Mouse (Mus musculus) forebrain, postnatal 0 days (tissue): ENCODE results near the gene Tmem164. TPM values are rescaled to one million over a fixed set of nuclear protein-coding genes. Genes with fewer than 3 reads are reported as not detected.

ENCODE experiments used
- ATAC-seq: fragments of 200-750 bp; cut with Nextera tagmentation; 2 replicates; pipeline ENCODE4 v1.8.0; 2017; ENCODE audit warnings: mild to moderate bottlenecking, moderate library complexity
- DNase-seq: peaks from one replicate; pipeline ENCODE4 v3.0.0-alpha.2; 2015
- H3K27ac ChIP-seq: fragments of 300-500 bp; sonication (generic); 2 replicates; pipeline ENCODE4 v1.5.1; 2014; ENCODE audit warnings: low read depth, mild to moderate bottlenecking, antibody characterized with exemption, low read length, moderate library complexity, mixed read lengths
- H3K27me3 ChIP-seq: fragments of 300-500 bp; sonication (generic); 2 replicates; pipeline ENCODE4 v1.6.1; 2014; ENCODE audit warnings: mild to moderate bottlenecking, low read length, mixed read lengths; ENCODE audit not compliant: insufficient read depth
- H3K36me3 ChIP-seq: fragments of 300-500 bp; sonication (generic); 2 replicates; pipeline ENCODE4 v1.6.1; 2014; ENCODE audit warnings: mild to moderate bottlenecking, moderate library complexity; ENCODE audit not compliant: insufficient read depth
- H3K4me1 ChIP-seq: fragments of 300-500 bp; sonication (generic); 2 replicates; pipeline ENCODE4 v1.6.1; 2014; ENCODE audit warnings: antibody characterized with exemption; ENCODE audit not compliant: insufficient read depth
- H3K4me2 ChIP-seq: fragments of 300-500 bp; sonication (generic); 2 replicates; pipeline ENCODE4 v1.6.1; 2014; ENCODE audit warnings: low read depth, mild to moderate bottlenecking, moderate library complexity
- H3K4me3 ChIP-seq: fragments of 300-500 bp; sonication (generic); 2 replicates; pipeline ENCODE4 v1.5.1; 2014; ENCODE audit warnings: low read depth, low read length, mixed read lengths
- H3K9ac ChIP-seq: fragments of 300-500 bp; sonication (generic); 2 replicates; pipeline ENCODE4 v1.6.1; 2014; ENCODE audit warnings: mild to moderate bottlenecking
- H3K9me3 ChIP-seq: fragments of 300-500 bp; sonication (generic); 2 replicates; pipeline ENCODE4 v1.6.1; 2016; ENCODE audit warnings: low read length
- CTCF ChIP-seq: sonication (generic); IDR thresholded peaks from 2 replicates; pipeline ENCODE4 v1.5.1; 2016; ENCODE audit warnings: antibody characterized with exemption, control low read depth, low read depth
- WGBS: fragments of 180-500 bp; shearing (Covaris S2); extraction: QIAGEN DNeasy Blood & Tissue Kit; methylation state at CpG from one replicate; pipeline ENCODE4 v1.1.7; 2014; 5-methylcytosine and 5-hydroxymethylcytosine counted together
- polyA plus RNA-seq: library from polyadenylated mRNA; unstranded; fragments of >200 nt; fragmentation: Nextera tagmentation; extraction: Ambion mirVana; gene quantifications from 2 replicates; pipeline ENCODE4 v1.2.1, GENCODE M21; 2015
- total RNA-seq: library from RNA; depleted of rRNA; stranded (reverse); fragments of >200 nt; gene quantifications from 2 replicates; pipeline ENCODE4 v1.2.3, GENCODE M21; 2014

Gene Tmem164
- total and polyA plus RNA-seq, 2 experiments from 2014 or later: 17.2 to 33.9 TPM

GRCm38 (mm10) chrX:142725571-142725970 is 44.4 kb downstream of the Tmem164 start:
- Histone ChIP-seq H3K4me2 (no peak overlapping the region), H3K27me3 (no peaks in the 10 kb centered on the region), H3K9me3 (no peaks in the 10 kb centered on the region), H3K9ac (no peak overlapping the region), H3K36me3 (no peaks in the 10 kb centered on the region), H3K4me3 (no peak overlapping the region), H3K4me1 (peaks cover 4% of the 10 kb centered on the region; the same call in 1 of the 2 replicates), H3K27ac (no peak overlapping the region)
- DNase-seq (no peak), ATAC-seq (no peak)
- no peak for TF ChIP-seq CTCF
- WGBS: 70% methylated on average over 2 of the region's 2 CpGs

GRCm38 (mm10) chrX:142726311-142726710 is 45.1 kb downstream of the Tmem164 start:
- no peak for ATAC-seq
- Histone ChIP-seq H3K27ac (no peak overlapping the region), H3K4me1 (peaks cover 4% of the 10 kb centered on the region; the same call in 1 of the 2 replicates), H3K9me3 (no peaks in the 10 kb centered on the region), H3K9ac (no peak overlapping the region), H3K27me3 (no peaks in the 10 kb centered on the region), H3K36me3 (no peaks in the 10 kb centered on the region), H3K4me2 (no peak overlapping the region), H3K4me3 (no peak overlapping the region)
- TF ChIP-seq CTCF: no peak
- no peak for DNase-seq
- 56% methylated on average over 2 of the region's 2 CpGs for WGBS

DNA sequence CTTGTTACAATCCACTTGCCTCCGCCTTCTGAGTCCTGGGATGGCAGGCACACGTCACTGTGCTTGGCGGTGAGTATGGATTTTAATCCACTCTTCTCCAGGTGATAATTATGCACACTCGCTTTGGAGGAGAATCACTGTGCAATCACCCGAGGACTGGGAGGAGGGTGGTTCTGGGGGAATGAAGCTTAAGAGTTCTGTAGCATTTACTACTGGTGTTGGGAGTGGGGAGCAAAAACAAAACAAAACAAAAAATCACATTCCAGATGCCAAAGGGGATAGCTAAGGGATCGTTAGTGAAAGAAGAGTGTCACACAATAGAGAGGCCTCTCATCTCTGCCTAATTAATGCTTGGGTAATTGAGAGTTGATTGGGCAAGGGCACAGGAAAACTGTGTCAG is 46.6 kb downstream of the Tmem164 start:
- no peak for DNase-seq
- no peaks in the 10 kb centered on the region for H3K36me3 ChIP-seq
- WGBS: 47% methylated on average over 6 of the region's 6 CpGs
- no peak overlapping the region for H3K9ac ChIP-seq
- peaks cover 4% of the 10 kb centered on the region; the same call in 1 of the 2 replicates for H3K4me1 ChIP-seq
- no peak for ATAC-seq
- H3K4me2 ChIP-seq: no peak overlapping the region
- H3K27ac ChIP-seq: no peak overlapping the region
- H3K27me3 ChIP-seq: no peaks in the 10 kb centered on the region
- no peak for TF ChIP-seq CTCF
- no peaks in the 10 kb centered on the region for H3K9me3 ChIP-seq
- H3K4me3 ChIP-seq: no peak overlapping the region

DNA sequence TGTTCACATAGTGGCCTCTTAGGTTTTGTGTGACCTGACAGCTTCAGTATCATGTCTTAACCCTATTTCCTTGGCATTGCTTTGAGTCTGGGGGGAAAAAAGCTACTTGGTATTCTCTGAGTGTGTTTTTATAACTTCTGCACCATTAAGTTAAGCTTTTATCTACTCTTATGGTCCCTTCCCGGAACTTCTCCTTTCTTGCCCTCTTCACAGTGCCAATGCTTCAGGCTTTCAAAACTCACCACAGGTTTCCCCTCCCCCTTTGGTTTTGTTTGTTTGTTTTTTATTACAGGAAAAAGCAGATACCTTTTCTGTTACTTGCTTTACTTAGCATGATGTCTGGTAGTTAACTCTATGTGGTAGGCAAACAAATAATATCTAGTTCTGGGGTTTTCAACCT is 47.8 kb downstream of the Tmem164 start:
- Histone ChIP-seq H3K36me3 (no peaks in the 10 kb centered on the region), H3K4me3 (no peak overlapping the region), H3K4me1 (peaks cover 4% of the 10 kb centered on the region; the same call in 1 of the 2 replicates), H3K9ac (no peak overlapping the region), H3K4me2 (no peak overlapping the region), H3K27me3 (no peaks in the 10 kb centered on the region), H3K27ac (no peak overlapping the region), H3K9me3 (no peaks in the 10 kb centered on the region)
- 63% methylated on average over 1 of the region's 1 CpGs for WGBS
- no peak for TF ChIP-seq CTCF
- DNase-seq: no peak
- no peak for ATAC-seq

DNA sequence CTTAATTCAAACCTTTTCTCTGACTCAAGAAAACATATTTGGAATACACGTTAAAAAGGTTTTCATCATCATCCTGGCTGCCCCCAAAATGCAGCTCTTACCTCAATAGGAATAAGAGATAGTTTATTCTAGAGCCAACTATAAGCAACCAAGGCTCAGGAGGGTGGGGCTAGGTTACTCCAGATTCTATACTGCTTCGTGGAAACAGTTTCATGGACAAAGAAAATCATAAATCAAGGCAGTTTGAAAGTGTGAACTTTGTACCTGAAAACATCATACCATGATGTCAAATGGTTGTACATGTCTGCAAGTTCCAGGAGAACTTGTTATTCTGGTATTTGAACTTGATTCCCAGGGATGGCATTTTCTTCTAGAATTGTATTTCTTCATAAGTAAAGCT is 48.3 kb downstream of the Tmem164 start:
- H3K4me1 ChIP-seq: peaks cover 4% of the 10 kb centered on the region; the same call in 1 of the 2 replicates
- H3K4me2 ChIP-seq: no peak overlapping the region
- H3K9me3 ChIP-seq: no peaks in the 10 kb centered on the region
- H3K27ac ChIP-seq: no peak overlapping the region
- TF ChIP-seq CTCF: no peak
- DNase-seq (no peak), ATAC-seq (no peak)
- H3K27me3 ChIP-seq: no peaks in the 10 kb centered on the region
- 68% methylated on average over 2 of the region's 2 CpGs for WGBS
- no peak overlapping the region for H3K4me3 ChIP-seq
- no peaks in the 10 kb centered on the region for H3K36me3 ChIP-seq
- no peak overlapping the region for H3K9ac ChIP-seq

DNA sequence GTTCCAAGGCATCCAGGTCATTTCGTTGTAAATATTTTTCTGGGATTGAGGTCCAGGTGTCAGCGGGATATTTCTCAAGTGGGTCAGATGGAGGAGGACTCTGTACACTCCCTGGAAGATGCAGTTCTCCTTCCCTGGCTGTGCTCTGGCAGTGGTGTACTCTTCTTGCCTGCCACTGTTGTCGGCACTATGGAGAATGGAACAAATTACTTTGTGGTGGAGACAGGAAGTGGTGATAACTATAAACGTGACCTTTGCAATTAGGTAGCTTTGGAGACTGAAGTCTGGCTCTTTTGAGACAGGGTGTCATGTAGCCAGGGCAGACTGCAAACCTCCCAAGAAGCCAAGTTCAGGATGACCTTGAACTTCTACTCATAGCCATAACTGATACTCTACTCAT is 55.9 kb downstream of the Tmem164 start:
- no peak overlapping the region for H3K4me2 ChIP-seq
- H3K4me1 ChIP-seq: no peaks in the 10 kb centered on the region
- no peak overlapping the region for H3K9ac ChIP-seq
- no peak for DNase-seq
- H3K27ac ChIP-seq: no peak overlapping the region
- no peaks in the 10 kb centered on the region for H3K9me3 ChIP-seq
- no peak for ATAC-seq
- WGBS: 90% methylated on average over 4 of the region's 4 CpGs
- no peak for TF ChIP-seq CTCF
- H3K27me3 ChIP-seq: no peaks in the 10 kb centered on the region
- H3K4me3 ChIP-seq: no peak overlapping the region
- no peaks in the 10 kb centered on the region for H3K36me3 ChIP-seq

DNA sequence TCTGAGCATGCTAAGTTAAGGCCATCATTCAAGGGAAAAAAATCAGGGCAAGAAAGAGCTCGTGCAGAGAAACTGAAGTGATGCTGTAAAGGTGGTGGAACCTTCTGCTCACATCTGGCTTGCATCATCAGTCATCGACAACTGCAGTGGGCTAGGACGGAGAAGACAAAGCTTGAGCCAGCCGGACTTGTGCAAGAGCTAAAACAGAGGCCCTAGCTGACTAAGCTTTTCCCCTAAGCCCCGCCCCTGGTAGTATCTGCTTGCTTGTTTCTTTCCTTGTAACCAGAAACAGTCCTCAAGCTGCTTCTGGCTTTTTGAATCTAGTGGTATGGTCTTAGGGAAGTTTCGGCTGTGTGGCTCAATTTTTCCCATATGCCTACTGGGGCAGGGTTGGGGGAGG is 56.5 kb downstream of the Tmem164 start:
- no peak for ATAC-seq
- H3K4me3 ChIP-seq: no peak overlapping the region
- H3K27me3 ChIP-seq: no peaks in the 10 kb centered on the region
- no peak for DNase-seq
- H3K36me3 ChIP-seq: no peaks in the 10 kb centered on the region
- no peak overlapping the region for H3K4me2 ChIP-seq
- H3K27ac ChIP-seq: no peak overlapping the region
- no peaks in the 10 kb centered on the region for H3K4me1 ChIP-seq
- H3K9ac ChIP-seq: no peak overlapping the region
- no peak for TF ChIP-seq CTCF
- no peaks in the 10 kb centered on the region for H3K9me3 ChIP-seq
- WGBS: 84% methylated on average over 6 of the region's 6 CpGs

GRCm38 (mm10) chrX:142747428-142747827 is 66.2 kb downstream of the Tmem164 start:
- no peak overlapping the region for H3K27ac ChIP-seq
- H3K27me3 ChIP-seq: no peaks in the 10 kb centered on the region
- no peaks in the 10 kb centered on the region for H3K9me3 ChIP-seq
- H3K4me2 ChIP-seq: no peak overlapping the region
- TF ChIP-seq CTCF: no peak
- H3K4me3 ChIP-seq: no peak overlapping the region
- no peak overlapping the region for H3K9ac ChIP-seq
- no peaks in the 10 kb centered on the region for H3K4me1 ChIP-seq
- DNase-seq (no peak), ATAC-seq (no peak)
- no peaks in the 10 kb centered on the region for H3K36me3 ChIP-seq
